Mouse (Mus musculus): ENCODE measurements around the gene Ccl20.

Gene Ccl20

DNA sequence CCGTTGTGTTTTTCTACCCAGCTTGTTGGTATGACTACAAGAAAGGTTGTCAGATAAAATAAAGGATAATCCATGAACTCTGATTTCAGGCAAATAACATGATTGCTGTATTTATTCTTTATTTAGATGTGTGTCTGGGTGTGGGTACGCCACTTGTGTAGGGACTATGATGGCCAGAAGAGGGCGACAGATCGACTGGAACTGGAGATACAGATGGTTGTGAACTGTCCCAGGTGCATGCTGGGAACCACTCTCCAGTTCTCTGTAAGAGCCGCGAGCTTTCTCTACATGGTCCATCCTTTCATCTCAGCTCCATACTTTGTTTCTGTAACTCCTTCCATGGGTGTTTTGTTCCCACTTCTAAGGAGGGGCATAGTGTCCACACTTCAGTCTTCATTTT lies 22.2 kb downstream of the Ccl20 start:
- in situ Hi-C loops (cut with MseI, MboI) = no loop called here

DNA sequence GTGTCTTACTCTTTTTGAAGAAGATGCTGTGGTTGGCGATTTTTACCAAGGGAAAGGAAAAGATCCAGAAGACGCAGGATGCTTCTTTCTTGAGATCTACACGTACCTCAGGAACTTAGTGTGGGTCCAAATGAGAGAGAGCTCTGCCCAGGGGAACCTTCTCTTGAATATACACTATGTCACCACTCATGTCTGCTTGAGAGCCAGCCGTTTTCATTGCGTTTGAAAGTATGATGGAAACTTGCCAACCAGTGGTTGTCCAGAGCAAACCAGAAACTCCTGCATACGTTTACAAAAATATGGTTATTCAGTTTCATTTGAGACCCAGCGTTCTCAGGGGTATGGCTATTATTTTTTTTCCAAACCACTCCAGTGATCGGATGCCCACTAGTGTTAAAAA lies 24.9 kb downstream of the Ccl20 start:
- in situ Hi-C loops (cut with MseI, MboI) = no loop called here

DNA sequence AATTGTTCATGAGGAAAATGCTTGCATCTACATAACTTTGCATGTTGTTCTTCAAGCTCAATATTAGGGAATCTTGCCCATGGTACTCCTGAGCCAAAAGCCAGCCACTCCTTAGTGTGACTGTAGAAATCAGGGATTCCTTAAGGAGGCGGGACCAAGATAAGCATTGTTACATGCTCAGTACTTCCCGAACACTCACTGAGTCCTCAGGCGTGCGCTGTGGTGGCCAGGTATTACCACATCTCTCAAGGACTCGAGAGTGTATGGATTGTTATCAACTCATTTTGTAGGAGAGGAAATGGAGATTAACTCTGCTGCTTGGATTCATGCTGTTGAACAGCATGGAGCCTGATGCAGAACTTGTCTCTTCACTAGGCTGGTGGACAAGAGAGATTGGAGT lies 25.5 kb downstream of the Ccl20 start:
- in situ Hi-C loops (cut with MseI, MboI) = no loop called here

DNA sequence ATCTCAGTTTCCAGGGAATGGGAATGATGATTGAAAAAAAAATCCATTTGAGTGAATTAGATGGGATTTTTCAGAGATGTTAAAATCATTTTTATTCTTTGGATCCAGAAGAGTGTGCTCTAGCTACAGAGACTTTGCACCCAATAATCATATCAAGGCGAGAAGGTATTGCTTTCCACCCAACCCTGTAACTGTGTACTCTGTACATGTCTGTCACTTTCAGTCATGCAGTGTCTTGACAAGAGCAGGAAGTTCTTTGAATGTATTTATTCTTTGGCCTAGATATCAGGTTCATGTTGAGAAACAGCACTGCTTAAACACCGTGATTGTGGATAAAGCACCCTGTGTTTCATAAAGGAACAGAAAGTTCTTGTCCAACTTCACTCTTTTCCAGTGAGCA lies 30.0 kb downstream of the Ccl20 start:
- in situ Hi-C loops (cut with MseI, MboI) = no loop called here

DNA sequence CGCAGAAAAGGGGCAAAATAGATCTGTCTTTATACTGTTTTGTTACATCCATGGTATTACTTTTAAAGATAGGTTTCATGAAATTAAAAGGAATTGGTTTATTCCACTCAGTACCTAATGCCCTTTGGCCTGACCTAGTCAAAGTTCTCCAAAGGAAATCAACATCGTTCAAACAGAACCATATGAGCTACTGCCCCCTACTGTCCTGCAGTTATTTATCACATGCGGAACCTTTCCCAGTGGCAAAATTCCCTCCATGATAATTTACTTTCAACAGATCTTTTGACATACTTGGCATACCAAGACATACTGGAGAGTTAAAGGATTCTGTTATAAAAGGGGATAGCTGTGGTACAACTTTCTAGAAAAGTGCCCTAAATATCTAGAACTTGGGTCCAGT lies 33.7 kb downstream of the Ccl20 start:
- in situ Hi-C loops (cut with MseI, MboI) = loop anchor here (5.0 to 10.0 kb wide), 2 partner anchors 85 to 88 kb away; partner anchors contain the start of gene Krtap28-13 (in 2 of the 2)

DNA sequence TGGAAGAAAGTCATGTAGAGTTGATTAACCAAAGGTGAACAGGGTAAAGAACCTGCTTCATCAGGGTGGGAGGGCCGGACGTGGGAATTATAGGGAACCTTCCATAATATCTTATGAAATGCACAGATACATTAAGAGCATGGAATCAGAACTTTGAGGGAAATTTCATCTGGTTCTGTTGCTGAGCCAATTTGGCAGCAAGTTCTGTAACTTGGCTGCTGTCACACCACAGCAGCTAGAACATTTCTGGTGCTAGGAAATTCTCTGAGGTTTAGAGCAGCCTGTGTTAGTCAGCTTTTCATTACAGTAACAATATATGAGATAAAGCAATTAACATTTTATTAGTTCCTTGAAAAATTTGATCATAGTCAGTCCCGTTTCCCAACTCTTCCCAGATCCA lies 36.4 kb downstream of the Ccl20 start:
- in situ Hi-C loops (cut with MseI, MboI) = loop anchor here (5.0 to 10.0 kb wide), 2 partner anchors 88 to 91 kb away; partner anchors contain the start of gene Krtap28-13 (in 2 of the 2)

DNA sequence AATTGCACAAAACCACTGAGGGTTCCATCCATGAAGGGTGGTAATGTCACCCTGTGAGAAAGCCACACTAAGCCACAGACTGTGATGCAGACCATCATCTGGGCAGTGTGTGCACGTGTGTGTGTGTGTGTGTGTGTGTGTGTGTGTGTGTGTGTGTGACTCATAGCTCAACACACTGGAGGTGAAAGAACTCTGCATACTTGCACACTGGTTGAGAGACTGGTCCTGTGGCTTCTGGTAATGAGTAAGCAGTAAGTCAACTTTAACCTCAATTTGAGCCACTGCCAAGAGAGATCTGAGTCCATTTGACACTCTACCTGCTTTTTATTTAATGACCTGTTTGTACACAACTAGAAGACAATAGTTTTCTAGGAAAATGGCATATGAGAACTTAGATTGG lies 40.3 kb downstream of the Ccl20 start:
- in situ Hi-C loops (cut with MseI, MboI) = loop anchor here in 1 of 2 experiments (10.0 kb wide), 1 partner anchor 92 kb away; the partner anchor contains the start of gene Krtap28-13

DNA sequence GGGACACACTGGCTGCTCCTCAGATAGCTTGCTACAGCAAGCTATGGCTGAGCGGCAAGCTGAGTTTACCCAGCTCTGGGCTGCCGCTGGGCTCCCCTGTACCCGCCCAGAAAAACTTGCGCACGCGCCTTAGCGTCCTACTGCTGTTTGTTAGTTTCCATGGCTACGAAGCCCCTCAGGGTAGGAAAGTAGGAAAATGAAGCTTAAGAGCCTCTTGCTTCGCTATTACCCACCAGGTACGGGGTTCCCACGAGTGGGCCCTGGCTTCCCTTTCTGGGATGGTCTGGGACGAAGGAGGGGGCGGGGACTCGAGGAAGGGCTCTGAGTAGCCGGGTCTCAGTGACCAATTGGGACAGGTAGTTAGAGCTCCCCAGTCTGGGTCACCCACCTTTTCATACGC lies 43.0 kb downstream of the Ccl20 start, which contains the start of gene Daw1:
Daw1 (plus strand) TSS at position 150 of the 400 bp plus-strand sequence.
- in situ Hi-C loops (cut with MseI, MboI) = loop anchor here in 1 of 2 experiments (10.0 kb wide), 1 partner anchor 95 kb away; the partner anchor contains the start of gene Krtap28-13

DNA sequence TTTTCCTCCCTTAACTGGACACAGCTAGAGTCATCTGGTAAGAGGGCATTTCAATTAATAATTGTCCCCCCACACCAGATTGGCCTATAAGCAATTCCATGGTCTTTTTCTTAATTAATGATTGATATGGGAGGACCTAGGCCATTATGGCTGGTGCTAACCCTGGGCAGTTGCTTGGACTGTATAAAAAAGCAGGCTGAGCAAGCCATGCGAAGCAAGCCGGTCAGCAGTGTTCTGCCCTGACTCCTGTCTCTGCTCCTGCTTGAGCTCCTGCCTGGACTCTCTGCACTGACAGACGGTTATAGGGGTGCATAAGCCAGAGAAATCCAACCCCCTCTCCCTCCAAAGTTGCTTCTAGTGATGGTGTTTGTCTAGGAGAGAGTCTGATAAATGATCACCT lies 45.1 kb downstream of the Ccl20 start:
- in situ Hi-C loops (cut with MseI, MboI) = no loop called here

DNA sequence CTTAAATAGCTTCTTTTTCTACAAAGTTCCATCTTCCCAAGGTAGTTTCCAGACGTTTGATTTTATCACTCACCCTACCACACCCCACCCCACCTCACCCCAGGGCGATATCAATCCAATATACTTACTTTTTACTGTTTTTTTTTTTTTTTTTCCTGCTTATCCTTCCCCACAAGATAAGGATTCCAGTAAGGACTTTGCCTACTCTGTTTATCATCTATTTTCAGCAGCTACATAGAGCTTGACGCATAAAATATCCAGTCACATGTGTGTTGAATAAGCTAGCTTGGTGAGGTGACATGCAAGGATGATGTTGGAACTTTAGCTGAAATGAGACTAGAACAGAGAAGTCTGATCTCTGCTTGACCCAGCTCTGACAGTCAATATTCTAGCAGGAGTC lies 47.5 kb downstream of the Ccl20 start:
- in situ Hi-C loops (cut with MseI, MboI) = no loop called here

Measured in mouse trophoblast stem cell (cell line).